Mouse (Mus musculus) thymus, adult 2 months (tissue): Measurements from ENCODE around the gene Creb1.

Source experiments
- CTCF ChIP-seq: fragments of 200-500 bp; IDR thresholded peaks from 2 replicates; pipeline ENCODE4 v1.5.1; 2012; ENCODE audit warnings: mild to moderate bottlenecking, control low read depth, low read length, moderate library complexity, borderline replicate concordance; ENCODE audit not compliant: control insufficient read depth, poor library complexity, insufficient read depth; ENCODE audit errors: extremely low read depth
- POLR2A ChIP-seq: fragments of 200-500 bp; IDR thresholded peaks from 2 replicates; pipeline ENCODE4 v1.6.1; 2012; ENCODE audit warnings: mild to moderate bottlenecking, low read length, control low read depth, moderate library complexity; ENCODE audit not compliant: control insufficient read depth, poor library complexity, insufficient read depth; ENCODE audit errors: extremely low read depth

DNA sequence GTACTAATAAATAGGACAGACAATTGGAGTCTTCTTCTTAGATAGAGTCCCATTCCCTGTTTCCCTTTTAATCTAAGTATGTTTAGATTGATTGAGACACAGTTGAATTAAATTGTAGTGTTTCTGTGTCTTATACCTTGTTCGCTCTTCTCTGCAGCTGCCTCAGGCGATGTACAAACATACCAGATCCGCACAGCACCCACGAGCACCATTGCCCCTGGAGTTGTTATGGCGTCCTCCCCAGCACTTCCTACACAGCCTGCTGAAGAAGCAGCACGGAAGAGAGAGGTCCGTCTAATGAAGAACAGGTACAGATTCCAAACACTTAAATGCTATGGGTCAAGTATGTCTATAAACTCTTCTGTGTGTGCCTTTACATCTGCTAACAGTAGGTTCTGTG is 43.6 kb downstream of the Creb1 start:
- no peak for TF ChIP-seq CTCF
- no peak for TF ChIP-seq POLR2A
